Mouse (Mus musculus): ENCODE results near the gene Snx12. TPM values are rescaled to one million over a fixed set of nuclear protein-coding genes. Genes with fewer than 3 reads are reported as not detected.
"Not testable (repeated sequence)": the region's sequence is repeated elsewhere in the genome, so short reads cannot be mapped to it uniquely, and the experiment has no call there.

Gene Snx12
- polyA plus RNA-seq, 1 experiment from 2014 or later = 42.9 TPM

DNA sequence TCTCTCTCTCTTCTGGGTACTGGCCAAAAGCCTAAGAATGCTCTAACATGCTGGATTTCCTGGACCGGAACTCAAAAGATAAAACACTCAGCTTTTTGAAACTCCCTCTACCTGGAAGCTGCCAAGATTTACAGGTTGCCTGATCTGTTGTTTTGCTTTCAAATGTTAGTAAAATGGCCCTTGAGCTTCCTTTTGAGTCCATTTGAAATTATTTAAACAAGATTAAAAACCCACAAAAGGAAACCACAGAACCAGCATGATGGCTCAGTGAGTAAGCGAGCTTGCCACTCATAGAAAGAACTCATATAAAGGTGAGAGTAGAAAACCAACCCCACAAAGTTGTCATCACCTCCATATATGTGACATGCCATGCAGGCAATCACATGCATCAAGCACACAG is 93.8 kb downstream of the Snx12 start:
- Histone ChIP-seq H3K27ac (replicated peaks) (no peak overlapping the region), H3K4me2 (replicated peaks) (no peak overlapping the region), H3K9ac (replicated peaks) (no peak overlapping the region), H3K36me3 (no peaks in the 10 kb centered on the region), H3K9me3 (no peaks in the 10 kb centered on the region), H3K27me3 (no peaks in the 10 kb centered on the region), H3K4me3 (no peak overlapping the region), H3K4me1 (no peaks in the 10 kb centered on the region)
- 91% methylated on average over 2 of the region's 2 CpGs for WGBS
- no peak for ATAC-seq (replicated peaks)

DNA sequence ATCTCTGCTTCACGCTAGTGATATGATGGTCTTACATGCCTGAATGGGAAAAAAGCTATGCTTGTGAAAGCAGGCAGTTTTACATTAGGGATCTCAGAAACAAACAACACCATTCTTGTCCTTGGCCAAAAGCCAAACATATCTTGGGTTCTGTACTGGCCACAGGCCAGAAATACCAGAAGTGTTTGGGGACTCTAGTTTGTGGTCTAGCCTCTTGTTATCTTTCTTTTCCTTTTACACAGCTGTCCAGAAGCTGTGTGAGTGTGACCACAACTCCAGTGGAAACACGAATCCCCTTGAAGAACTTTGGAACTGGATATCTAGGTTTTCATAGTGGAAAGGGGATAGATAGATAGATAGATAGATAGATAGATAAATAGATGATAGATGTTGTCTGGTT is 95.4 kb downstream of the Snx12 start:
- WGBS = 50% methylated on average over 2 of the region's 2 CpGs
- H3K4me3 ChIP-seq = no peak overlapping the region
- no peak for ATAC-seq (replicated peaks)
- no peaks in the 10 kb centered on the region for H3K27me3 ChIP-seq
- no peaks in the 10 kb centered on the region for H3K36me3 ChIP-seq
- H3K9me3 ChIP-seq = no peaks in the 10 kb centered on the region
- no peaks in the 10 kb centered on the region for H3K4me1 ChIP-seq
- H3K27ac ChIP-seq (replicated peaks) = no peak overlapping the region
- H3K4me2 ChIP-seq (replicated peaks) = no peak overlapping the region
- no peak overlapping the region for H3K9ac ChIP-seq (replicated peaks)

DNA sequence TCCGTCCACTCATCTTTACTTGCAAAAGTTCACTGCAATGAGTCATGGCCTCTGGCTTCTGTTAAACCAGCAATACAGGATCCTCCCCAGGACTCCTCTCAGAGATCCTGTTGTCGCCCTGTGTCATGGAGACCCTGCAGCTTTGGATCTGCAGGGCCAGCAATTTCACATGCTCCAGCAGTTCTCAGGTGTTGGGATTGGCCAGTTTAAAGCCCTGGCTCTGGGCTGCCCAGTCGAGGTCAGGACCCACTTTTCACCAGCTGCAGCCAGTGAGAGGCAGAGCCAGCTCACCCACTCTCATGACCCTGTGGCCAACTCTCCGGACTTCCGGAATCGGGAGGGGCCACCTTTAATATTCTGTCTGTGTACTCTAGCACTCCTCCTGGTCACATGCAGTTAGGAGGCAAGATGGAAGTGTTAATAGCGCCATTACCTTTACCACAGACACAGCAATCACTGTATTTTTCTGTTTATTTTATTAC is 95.8 kb downstream of the Snx12 start:
- ATAC-seq (replicated peaks) = no peak
- no peak overlapping the region for H3K4me3 ChIP-seq
- no peak overlapping the region for H3K4me2 ChIP-seq (replicated peaks)
- no peak overlapping the region for H3K27ac ChIP-seq (replicated peaks)
- no peaks in the 10 kb centered on the region for H3K4me1 ChIP-seq
- no peaks in the 10 kb centered on the region for H3K36me3 ChIP-seq
- no peaks in the 10 kb centered on the region for H3K9me3 ChIP-seq
- no peak overlapping the region for H3K9ac ChIP-seq (replicated peaks)
- 76% methylated on average over 7 of the region's 7 CpGs for WGBS
- no peaks in the 10 kb centered on the region for H3K27me3 ChIP-seq

DNA sequence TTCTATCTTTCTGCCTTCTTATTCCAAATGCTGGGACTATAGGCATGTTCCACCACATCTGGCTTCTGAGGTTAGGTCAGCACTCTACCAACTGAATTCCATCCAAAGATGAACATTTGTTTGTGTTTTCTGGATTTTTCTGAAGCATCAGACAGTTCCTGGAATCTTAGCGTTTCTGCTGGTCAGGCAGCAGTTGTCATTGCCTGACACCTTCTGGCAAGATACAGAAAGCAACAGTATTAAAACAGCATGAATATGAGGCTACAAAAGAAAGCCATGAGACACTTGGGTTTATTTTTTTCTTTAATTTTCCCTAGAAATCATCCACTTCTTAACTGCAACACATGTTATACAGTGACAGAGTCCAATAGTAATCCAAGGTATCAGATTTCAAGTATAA is 101.8 kb downstream of the Snx12 start:
- H3K4me3 ChIP-seq = no peak overlapping the region
- H3K9ac ChIP-seq (replicated peaks) = no peak overlapping the region
- no peaks in the 10 kb centered on the region for H3K4me1 ChIP-seq
- H3K36me3 ChIP-seq = no peaks in the 10 kb centered on the region
- H3K27ac ChIP-seq (replicated peaks) = no peak overlapping the region
- H3K9me3 ChIP-seq = no peaks in the 10 kb centered on the region
- no peaks in the 10 kb centered on the region for H3K27me3 ChIP-seq
- 54% methylated on average over 1 of the region's 1 CpGs for WGBS
- no peak for ATAC-seq (replicated peaks)
- H3K4me2 ChIP-seq (replicated peaks) = no peak overlapping the region

DNA sequence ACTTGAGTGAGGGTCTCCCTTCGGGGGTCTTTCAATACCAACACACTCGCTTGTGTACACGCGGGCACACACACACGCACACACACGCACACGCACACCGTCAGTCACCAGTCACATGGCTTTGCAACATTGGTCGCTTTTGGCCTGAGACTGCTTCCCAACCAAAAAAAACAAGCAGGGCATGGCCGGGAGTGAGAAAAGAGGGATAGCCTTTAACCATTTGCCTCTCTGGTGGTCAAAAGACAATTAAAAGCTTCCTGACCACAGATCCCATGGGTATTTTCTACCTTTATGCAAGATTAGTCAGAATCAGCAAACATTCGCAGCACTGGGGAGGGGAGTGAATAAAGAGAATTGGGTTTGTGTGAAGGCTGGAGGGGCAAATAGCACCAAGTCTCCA is 136.4 kb downstream of the Snx12 start, which contains the start of gene Slc7a3:
Gene Slc7a3 (minus strand): TSS at position 101 of the 400 bp plus-strand sequence.
- Histone ChIP-seq H3K9me3 (no peaks in the 10 kb centered on the region), H3K27ac (replicated peaks) (no peak within 1 kb of the TSS), H3K4me3 (peak within 1 kb of the TSS; percentile 30), H3K9ac (replicated peaks) (no peak within 1 kb of the TSS), H3K27me3 (0 out of 2 replicates have a peak, but pooled peaks cover 3% of the 10 kb centered on the region), H3K4me2 (replicated peaks) (peak within 1 kb of the TSS; percentile 48), H3K36me3 (no peaks in the 10 kb centered on the region), H3K4me1 (no peaks in the 10 kb centered on the region)
- no peak for ATAC-seq (replicated peaks)
- WGBS = 50% methylated on average over 11 of the region's 11 CpGs

DNA sequence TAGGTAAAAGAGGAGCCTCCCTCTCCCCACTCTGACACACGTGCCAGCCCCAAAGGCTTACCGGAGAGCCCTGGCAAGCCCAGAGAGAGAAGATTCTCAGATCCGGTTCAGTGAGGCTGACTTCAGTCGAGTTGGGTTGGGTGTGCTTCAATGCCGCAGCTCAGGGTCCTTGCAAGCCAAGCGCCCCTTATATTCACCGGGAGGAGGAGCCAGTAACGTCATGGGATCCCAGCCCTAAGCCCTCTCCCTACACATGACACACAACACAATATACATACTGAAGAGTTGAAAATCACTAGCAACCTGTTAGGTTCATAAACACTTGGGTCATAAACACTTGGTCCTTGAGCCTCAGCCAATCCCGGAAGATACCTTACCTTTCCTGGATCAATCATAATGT is 137.2 kb downstream of the Snx12 start:
- H3K27ac ChIP-seq (replicated peaks); H3K4me1 ChIP-seq; H3K9me3 ChIP-seq; H3K27me3 ChIP-seq; H3K9ac ChIP-seq (replicated peaks); H3K36me3 ChIP-seq: not testable (repeated sequence)
- ATAC-seq (replicated peaks) = 0 out of 2 replicates have a peak, but pooled peaks have one; percentile 43
- Histone ChIP-seq H3K4me2 (replicated peaks) (peak overlapping the region; percentile 48), H3K4me3 (peak overlapping the region; percentile 30)
- WGBS = 28% methylated on average over 9 of the region's 9 CpGs

DNA sequence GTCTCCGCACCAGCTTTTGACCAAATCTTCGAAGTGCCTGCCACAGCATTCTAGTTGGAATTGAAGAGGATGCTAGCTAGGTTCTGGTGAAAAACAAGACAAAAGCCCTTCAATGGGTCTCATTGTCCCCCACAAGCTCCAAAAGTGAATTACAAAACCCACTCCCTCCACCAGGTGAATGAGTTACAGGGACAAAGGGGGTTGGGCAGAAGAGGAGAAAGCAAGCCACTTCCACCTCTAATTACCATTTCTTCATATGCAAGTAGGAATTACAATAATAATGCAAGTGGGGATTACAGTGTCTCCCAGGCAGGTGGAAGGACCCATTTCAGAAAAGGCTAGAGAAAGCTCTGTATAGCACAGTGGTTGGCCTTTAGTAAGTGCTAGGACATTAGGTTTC is 138.2 kb downstream of the Snx12 start:
- Histone ChIP-seq H3K36me3 (no peaks in the 10 kb centered on the region), H3K4me1 (no peaks in the 10 kb centered on the region), H3K4me3 (0 out of 2 replicates have a peak overlapping the region, but pooled peaks have one; percentile 30), H3K9me3 (no peaks in the 10 kb centered on the region), H3K9ac (replicated peaks) (no peak overlapping the region), H3K27me3 (0 out of 2 replicates have a peak, but pooled peaks cover 3% of the 10 kb centered on the region), H3K4me2 (replicated peaks) (no peak overlapping the region), H3K27ac (replicated peaks) (no peak overlapping the region)
- 47% methylated on average over 2 of the region's 2 CpGs for WGBS
- no peak for ATAC-seq (replicated peaks)

DNA sequence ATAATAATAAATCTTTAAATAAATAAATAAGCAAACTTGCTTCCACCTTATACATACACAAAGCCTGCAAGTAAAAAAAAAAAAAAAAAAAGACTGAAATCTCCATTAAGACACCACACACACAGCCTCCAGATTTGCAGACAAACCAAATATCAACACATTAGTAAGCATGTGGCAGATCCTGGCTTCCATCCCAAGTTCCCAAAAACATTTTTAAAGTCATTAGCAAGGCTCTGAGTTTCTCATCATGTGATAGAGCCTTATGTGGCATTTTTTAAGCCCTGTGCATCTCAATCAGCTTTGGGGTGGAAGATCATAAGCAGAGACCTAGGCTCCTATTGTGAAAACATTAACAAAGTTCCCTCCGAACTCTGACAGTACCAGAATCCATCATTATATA is 157.1 kb downstream of the Snx12 start:
- H3K4me1 ChIP-seq = no peaks in the 10 kb centered on the region
- no peak overlapping the region for H3K27ac ChIP-seq (replicated peaks)
- H3K9ac ChIP-seq (replicated peaks) = no peak overlapping the region
- H3K4me2 ChIP-seq (replicated peaks) = no peak overlapping the region
- H3K27me3 ChIP-seq = no peaks in the 10 kb centered on the region
- no peak overlapping the region for H3K4me3 ChIP-seq
- no peak; the same call in 1 of the 2 replicates for ATAC-seq (replicated peaks)
- no peaks in the 10 kb centered on the region for H3K9me3 ChIP-seq
- 69% methylated on average over 1 of the region's 1 CpGs for WGBS
- H3K36me3 ChIP-seq = no peaks in the 10 kb centered on the region

DNA sequence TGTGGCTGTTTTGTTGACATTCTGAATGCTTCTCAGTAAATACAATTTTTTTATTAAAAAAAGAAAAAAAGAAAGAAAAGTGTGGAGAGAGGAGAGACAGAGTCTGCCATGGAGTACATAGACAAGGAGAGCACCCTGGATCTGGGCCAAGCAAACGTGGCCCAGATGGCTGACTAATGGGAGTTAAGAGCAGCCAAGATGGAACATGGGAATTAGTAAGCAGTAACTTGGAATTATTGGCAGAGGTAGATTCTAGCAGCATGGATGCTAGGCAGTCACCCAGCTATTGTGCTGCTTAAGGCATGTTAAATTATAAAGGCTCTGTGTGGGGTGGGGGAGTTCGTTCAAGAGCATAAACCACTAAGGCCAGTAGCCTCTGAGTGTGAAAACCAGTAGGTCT is 158.9 kb downstream of the Snx12 start:
- H3K4me2 ChIP-seq (replicated peaks) = no peak overlapping the region
- peak; percentile 78 for ATAC-seq (replicated peaks)
- H3K9ac ChIP-seq (replicated peaks) = no peak overlapping the region
- no peaks in the 10 kb centered on the region for H3K36me3 ChIP-seq
- no peaks in the 10 kb centered on the region for H3K9me3 ChIP-seq
- H3K4me1 ChIP-seq = no peaks in the 10 kb centered on the region
- WGBS = 46% methylated on average over 2 of the region's 2 CpGs
- H3K4me3 ChIP-seq = no peak overlapping the region
- no peak overlapping the region for H3K27ac ChIP-seq (replicated peaks)
- no peaks in the 10 kb centered on the region for H3K27me3 ChIP-seq

DNA sequence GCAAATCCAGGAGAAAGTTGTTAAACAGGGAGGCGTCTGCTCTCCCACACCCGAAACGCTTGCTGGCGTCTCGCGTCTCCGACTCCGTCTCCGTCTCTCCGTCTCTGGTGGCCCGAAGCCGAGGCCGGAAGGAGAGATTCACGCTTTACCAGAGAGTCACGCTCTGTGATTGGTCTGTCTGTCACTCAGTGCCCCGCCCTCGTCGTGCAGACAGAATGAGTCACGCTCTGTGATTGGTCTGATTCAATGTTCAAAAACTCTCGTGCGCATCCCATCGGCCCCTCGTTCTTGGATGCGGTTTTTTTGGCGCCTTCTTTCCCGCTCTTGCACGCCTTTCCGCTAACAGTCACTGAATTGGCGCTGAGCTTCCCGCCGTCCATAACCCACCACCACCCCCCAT is 162.8 kb downstream of the Snx12 start, which contains the start of gene Tex11:
Gene Tex11 (minus strand): TSS at position 127 of the 400 bp plus-strand sequence.
- no peaks in the 10 kb centered on the region for H3K4me1 ChIP-seq
- H3K4me3 ChIP-seq = no peak within 1 kb of the TSS
- H3K9ac ChIP-seq (replicated peaks) = no peak within 1 kb of the TSS
- H3K4me2 ChIP-seq (replicated peaks) = no peak within 1 kb of the TSS
- H3K9me3 ChIP-seq = no peaks in the 10 kb centered on the region
- no peaks in the 10 kb centered on the region for H3K36me3 ChIP-seq
- H3K27ac ChIP-seq (replicated peaks) = no peak within 1 kb of the TSS
- ATAC-seq (replicated peaks) = no peak
- 94% methylated on average over 31 of the region's 31 CpGs for WGBS
- H3K27me3 ChIP-seq = no peaks in the 10 kb centered on the region

Other genes starting within 250 kb of the Snx12 start
- not detected in 2 replicates for gene Tex11, start 162.9 kb downstream of the Snx12 start, polyA plus RNA-seq (2015; fragmentation: Nextera tagmentation; extraction: Ambion mirVana)
- 1.5 and 2.2 TPM in 2 replicates for gene Slc7a3, start 136.5 kb downstream of the Snx12 start, polyA plus RNA-seq (2015; fragmentation: Nextera tagmentation; extraction: Ambion mirVana)
- gene Foxo4, start 32.0 kb upstream of the Snx12 start, polyA plus RNA-seq (2015; fragmentation: Nextera tagmentation; extraction: Ambion mirVana) = 1.1 and 1.2 TPM in 2 replicates
- gene Gm614, start 41.4 kb upstream of the Snx12 start, polyA plus RNA-seq (2015; fragmentation: Nextera tagmentation; extraction: Ambion mirVana) = not detected in 2 replicates
- gene Il2rg, start 45.7 kb upstream of the Snx12 start, polyA plus RNA-seq (2015; fragmentation: Nextera tagmentation; extraction: Ambion mirVana) = 4.3 and 7.1 TPM in 2 replicates
- not detected in 2 replicates for gene Gm20489, start 46.5 kb upstream of the Snx12 start, polyA plus RNA-seq (2015; fragmentation: Nextera tagmentation; extraction: Ambion mirVana)
- 21.6 and 28.6 TPM in 2 replicates for gene Med12, start 51.5 kb upstream of the Snx12 start, polyA plus RNA-seq (2015; fragmentation: Nextera tagmentation; extraction: Ambion mirVana)
- gene Nlgn3, start 76.6 kb upstream of the Snx12 start, polyA plus RNA-seq (2015; fragmentation: Nextera tagmentation; extraction: Ambion mirVana) = 53.6 and 55.8 TPM in 2 replicates
- gene Gjb1, start 153.8 kb upstream of the Snx12 start, polyA plus RNA-seq (2015; fragmentation: Nextera tagmentation; extraction: Ambion mirVana) = 0.29 and 0.60 TPM in 2 replicates
- gene Zmym3, start 198.3 kb upstream of the Snx12 start, polyA plus RNA-seq (2015; fragmentation: Nextera tagmentation; extraction: Ambion mirVana) = 61.9 and 63.1 TPM in 2 replicates
- 459 and 484 TPM in 2 replicates for gene Nono, start 206.8 kb upstream of the Snx12 start, polyA plus RNA-seq (2015; fragmentation: Nextera tagmentation; extraction: Ambion mirVana)
- gene Itgb1bp2, start 226.5 kb upstream of the Snx12 start, polyA plus RNA-seq (2015; fragmentation: Nextera tagmentation; extraction: Ambion mirVana) = 1.8 and 2.6 TPM in 2 replicates

Data from forebrain, embryonic 15.5 days (tissue).